Mouse (Mus musculus): ENCODE results near the gene Gmnn. TPM values are rescaled to one million over a fixed set of nuclear protein-coding genes. Genes with fewer than 3 reads are reported as not detected.

Gene Gmnn
- polyA plus RNA-seq, 1 experiment from 2014 or later = 113 TPM

DNA sequence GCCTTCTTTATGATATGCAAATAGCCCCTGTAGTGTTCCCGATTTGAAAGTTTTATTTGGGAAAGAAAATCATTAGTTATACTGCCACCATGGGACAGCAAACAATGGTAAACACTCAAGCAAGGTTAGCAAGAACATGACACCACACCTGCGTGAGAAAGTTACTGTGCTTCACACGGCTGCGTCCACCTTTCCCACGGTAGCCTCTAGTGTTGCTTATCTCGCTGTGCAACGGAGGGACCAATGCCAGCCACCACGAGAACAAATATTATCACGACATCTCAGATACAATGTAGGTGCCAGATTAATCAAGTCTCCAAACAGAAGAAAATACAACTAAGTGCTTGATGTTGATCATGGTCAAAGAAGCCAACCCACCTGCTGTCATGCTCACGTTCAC lies 2.3 kb downstream of the Gmnn start:
- no peak for ATAC-seq (ENCODE audit: insufficient number of reproducible peaks, insufficient read depth, low FRiP score, low TSS enrichment)
- Histone ChIP-seq H3K27ac (no peak overlapping the region), H3K9ac (no peak overlapping the region), H3K36me3 (peaks cover 24% of the 10 kb centered on the region), H3K9me3 (no peaks in the 10 kb centered on the region), H3K4me2 (replicated peaks) (no peak overlapping the region), H3K4me1 (peaks cover 9% of the 10 kb centered on the region), H3K4me3 (no peak overlapping the region), H3K27me3 (no peaks in the 10 kb centered on the region)
- 93% methylated on average over 10 of the region's 10 CpGs for WGBS

DNA sequence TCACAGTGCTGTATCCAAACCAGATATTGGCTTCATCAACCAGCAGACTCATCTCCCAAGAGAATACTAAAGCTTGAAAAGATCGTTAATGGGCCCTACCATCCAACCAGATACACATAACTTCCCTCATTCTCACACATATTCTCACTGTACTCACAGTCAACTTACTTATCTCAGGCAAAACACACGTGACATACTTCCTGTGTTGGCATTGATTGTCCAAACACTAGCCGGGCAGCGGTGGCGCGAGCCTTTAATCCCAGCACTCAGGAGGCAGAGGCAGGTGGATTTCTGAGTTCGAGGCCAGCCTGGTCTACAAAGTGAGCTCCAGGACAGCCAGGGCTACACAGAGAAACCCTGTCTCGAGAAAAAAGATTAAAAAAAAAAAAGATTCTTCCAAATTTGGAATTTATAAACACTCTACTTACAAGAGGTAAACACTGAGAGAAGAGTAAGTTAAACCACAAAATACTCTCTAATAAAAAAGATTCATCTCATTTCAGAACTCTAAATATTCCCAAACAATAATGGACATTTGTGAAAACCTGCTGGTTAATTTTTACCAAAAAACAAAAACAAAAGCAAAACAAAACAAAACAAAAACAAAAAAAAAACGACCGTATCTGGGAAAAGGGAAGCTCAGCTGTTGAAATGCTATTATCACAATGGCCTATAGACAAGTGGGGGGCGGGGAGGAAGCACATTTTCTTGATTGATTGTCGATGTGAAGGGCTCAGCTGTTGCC lies 3.7 kb downstream of the Gmnn start:
- no peak overlapping the region for H3K4me3 ChIP-seq
- H3K27ac ChIP-seq = no peak overlapping the region
- H3K4me1 ChIP-seq = peaks cover 9% of the 10 kb centered on the region
- H3K4me2 ChIP-seq (replicated peaks) = no peak overlapping the region
- WGBS = 85% methylated on average over 12 of the region's 12 CpGs
- H3K9ac ChIP-seq = no peak overlapping the region
- H3K36me3 ChIP-seq = peaks cover 32% of the 10 kb centered on the region
- H3K27me3 ChIP-seq = no peaks in the 10 kb centered on the region
- H3K9me3 ChIP-seq = no peaks in the 10 kb centered on the region
- ATAC-seq (ENCODE audit: insufficient number of reproducible peaks, insufficient read depth, low FRiP score, low TSS enrichment) = no peak

DNA sequence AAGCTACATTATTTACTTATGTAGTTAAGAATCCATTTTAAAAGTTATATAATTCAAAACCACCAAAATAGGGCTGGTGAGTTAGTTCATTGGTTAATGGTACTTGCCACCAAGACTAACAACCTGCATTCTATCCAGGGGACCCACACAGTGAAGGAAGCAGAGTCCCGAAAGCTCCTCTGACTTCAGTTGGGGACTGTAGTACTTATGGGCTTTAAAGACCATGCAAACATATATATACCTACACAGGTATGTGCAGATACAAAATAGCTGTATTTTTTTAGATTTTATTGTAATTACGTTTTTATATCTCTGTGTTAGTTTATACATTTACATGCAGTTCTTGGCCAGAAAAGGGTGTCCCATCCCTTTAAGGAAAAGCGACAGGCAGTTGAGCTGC lies 5.0 kb downstream of the Gmnn start:
- H3K27ac ChIP-seq = no peak overlapping the region
- no peak for ATAC-seq (ENCODE audit: insufficient number of reproducible peaks, insufficient read depth, low FRiP score, low TSS enrichment)
- H3K4me1 ChIP-seq = peaks cover 9% of the 10 kb centered on the region
- peaks cover 38% of the 10 kb centered on the region for H3K36me3 ChIP-seq
- 96% methylated on average over 3 of the region's 3 CpGs for WGBS
- H3K4me3 ChIP-seq = no peak overlapping the region
- no peak overlapping the region for H3K9ac ChIP-seq
- no peaks in the 10 kb centered on the region for H3K27me3 ChIP-seq
- H3K4me2 ChIP-seq (replicated peaks) = no peak overlapping the region
- no peaks in the 10 kb centered on the region for H3K9me3 ChIP-seq

DNA sequence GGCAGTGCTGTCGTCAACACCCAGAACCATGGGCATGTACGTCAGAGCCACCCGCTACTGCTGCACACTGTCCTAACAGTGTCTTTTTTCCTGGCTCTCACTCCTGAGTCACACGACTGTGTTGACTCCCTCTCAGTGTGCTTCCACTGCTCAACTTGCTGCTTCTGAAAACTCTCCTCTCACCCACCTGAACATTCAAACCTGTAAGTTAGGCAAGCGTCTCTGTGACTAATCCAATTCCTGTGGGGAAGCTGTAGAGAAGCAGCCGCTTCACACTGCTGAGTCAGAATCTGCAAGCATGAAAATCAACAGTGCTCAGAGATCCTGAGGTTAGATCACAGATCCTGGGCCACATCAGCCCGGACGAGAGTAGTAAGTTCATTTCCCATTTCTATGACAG lies 10.3 kb downstream of the Gmnn start:
- Histone ChIP-seq H3K4me3 (no peak overlapping the region), H3K27me3 (no peaks in the 10 kb centered on the region), H3K9ac (no peak overlapping the region), H3K36me3 (peaks cover 52% of the 10 kb centered on the region), H3K27ac (no peak overlapping the region), H3K4me1 (no peaks in the 10 kb centered on the region), H3K4me2 (replicated peaks) (no peak overlapping the region), H3K9me3 (no peaks in the 10 kb centered on the region)
- ATAC-seq (ENCODE audit: insufficient number of reproducible peaks, insufficient read depth, low FRiP score, low TSS enrichment) = no peak
- 86% methylated on average over 8 of the region's 8 CpGs for WGBS

DNA sequence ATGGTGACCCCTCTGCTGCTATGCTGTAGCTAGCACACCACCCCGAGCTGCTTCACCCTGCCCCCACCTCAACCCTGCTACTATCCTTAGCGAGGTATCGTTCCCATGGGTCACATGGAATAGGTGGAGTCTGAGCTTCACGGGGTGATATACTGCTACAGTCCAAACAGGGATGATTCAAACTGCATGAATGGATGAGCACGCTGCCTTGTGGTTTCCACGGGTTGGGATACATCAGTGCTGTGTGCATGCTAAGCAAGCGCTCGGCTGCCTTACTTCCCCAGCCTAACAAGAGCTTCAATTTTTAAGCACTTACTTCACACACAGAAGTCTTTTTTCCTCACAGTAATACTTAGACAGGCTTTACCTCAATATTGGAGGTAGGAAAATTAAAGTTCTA lies 10.9 kb downstream of the Gmnn start:
- WGBS = 93% methylated on average over 8 of the region's 8 CpGs
- H3K4me1 ChIP-seq = no peaks in the 10 kb centered on the region
- no peak overlapping the region for H3K4me2 ChIP-seq (replicated peaks)
- H3K9ac ChIP-seq = no peak overlapping the region
- H3K4me3 ChIP-seq = no peak overlapping the region
- H3K27me3 ChIP-seq = no peaks in the 10 kb centered on the region
- no peaks in the 10 kb centered on the region for H3K9me3 ChIP-seq
- H3K27ac ChIP-seq = no peak overlapping the region
- ATAC-seq (ENCODE audit: insufficient number of reproducible peaks, insufficient read depth, low FRiP score, low TSS enrichment) = no peak
- H3K36me3 ChIP-seq = peaks cover 50% of the 10 kb centered on the region

DNA sequence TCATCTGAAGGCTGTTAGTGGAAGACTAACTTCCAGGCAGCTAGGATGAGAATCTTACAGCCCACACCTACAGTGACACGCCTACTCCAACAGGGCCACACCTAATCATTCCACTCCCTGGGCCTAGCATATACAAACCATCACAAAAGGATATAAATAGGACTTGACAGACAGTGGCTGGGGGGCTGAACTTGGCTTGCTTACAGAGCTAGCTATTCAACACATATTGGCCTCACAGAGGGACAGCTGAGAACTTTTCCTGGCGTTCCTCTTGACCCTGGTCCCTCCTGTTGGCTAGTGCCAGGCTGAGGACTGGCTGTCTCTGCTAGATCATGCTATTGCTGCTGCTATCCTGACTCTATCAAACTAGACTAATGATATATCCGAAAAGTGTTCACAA lies 13.9 kb downstream of the Gmnn start:
- H3K4me3 ChIP-seq = no peak overlapping the region
- H3K36me3 ChIP-seq = peaks cover 31% of the 10 kb centered on the region
- no peaks in the 10 kb centered on the region for H3K9me3 ChIP-seq
- WGBS = 92% methylated on average over 3 of the region's 3 CpGs
- no peaks in the 10 kb centered on the region for H3K27me3 ChIP-seq
- no peak for ATAC-seq (ENCODE audit: insufficient number of reproducible peaks, insufficient read depth, low FRiP score, low TSS enrichment)
- H3K27ac ChIP-seq = no peak overlapping the region
- H3K9ac ChIP-seq = no peak overlapping the region
- no peak overlapping the region for H3K4me2 ChIP-seq (replicated peaks)
- H3K4me1 ChIP-seq = no peaks in the 10 kb centered on the region

DNA sequence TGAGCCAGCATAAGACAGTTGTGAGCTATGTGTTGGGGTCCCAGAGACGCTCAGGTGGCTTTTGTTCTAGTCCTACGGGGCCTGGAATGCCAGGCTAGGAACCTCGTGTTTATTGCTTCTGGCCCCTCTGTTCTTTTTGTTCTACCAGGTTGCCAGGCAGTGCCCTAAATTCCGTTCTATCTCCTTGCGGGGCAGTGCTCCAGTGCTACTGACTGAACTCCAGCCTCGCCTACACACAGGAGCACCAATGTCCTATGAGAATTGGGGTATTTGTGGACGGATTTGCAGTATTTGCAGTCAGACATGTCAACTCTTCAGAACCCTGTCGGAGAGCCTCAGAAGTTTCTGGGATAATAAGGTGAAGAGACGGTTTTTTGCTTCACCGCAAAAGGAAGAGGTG lies 20.7 kb downstream of the Gmnn start, which contains the start of gene Armh2:
Gene Armh2 (plus strand): TSS at position 205 of the 400 bp plus-strand sequence.
- no peak within 1 kb of the TSS for H3K4me3 ChIP-seq
- no peak for ATAC-seq (ENCODE audit: insufficient number of reproducible peaks, insufficient read depth, low FRiP score, low TSS enrichment)
- H3K27me3 ChIP-seq = no peaks in the 10 kb centered on the region
- H3K4me1 ChIP-seq = no peaks in the 10 kb centered on the region
- H3K9me3 ChIP-seq = no peaks in the 10 kb centered on the region
- H3K36me3 ChIP-seq = no peaks in the 10 kb centered on the region
- H3K9ac ChIP-seq = no peak within 1 kb of the TSS
- H3K4me2 ChIP-seq (replicated peaks) = no peak within 1 kb of the TSS
- WGBS = 90% methylated on average over 10 of the region's 10 CpGs
- no peak within 1 kb of the TSS for H3K27ac ChIP-seq

DNA sequence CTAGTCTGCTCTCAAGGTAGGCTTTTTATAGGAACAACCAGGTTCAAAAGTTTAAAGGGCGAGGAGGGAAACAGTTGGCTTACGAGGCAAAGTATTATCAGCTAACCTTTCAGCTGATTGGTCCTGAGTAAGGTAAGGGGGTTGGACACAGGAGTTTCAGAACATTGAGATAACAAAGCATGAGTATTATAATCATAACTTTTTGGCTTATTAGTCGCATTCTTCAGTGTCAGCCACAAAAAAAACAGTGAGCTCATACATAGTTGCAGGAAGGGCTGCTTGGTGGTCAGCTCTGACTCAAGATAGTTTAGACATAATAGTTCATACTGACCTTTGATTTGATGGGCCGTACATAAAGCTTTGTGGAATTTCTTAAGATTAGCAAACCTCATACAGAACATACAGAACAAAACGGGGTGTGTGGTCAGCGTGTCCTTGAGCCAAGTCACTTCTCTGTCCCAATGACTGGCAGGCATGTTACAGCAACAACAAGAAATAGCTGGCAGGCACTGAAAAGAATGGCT lies 26.1 kb downstream of the Gmnn start:
- H3K36me3 ChIP-seq = no peaks in the 10 kb centered on the region
- WGBS = 83% methylated on average over 6 of the region's 6 CpGs

DNA sequence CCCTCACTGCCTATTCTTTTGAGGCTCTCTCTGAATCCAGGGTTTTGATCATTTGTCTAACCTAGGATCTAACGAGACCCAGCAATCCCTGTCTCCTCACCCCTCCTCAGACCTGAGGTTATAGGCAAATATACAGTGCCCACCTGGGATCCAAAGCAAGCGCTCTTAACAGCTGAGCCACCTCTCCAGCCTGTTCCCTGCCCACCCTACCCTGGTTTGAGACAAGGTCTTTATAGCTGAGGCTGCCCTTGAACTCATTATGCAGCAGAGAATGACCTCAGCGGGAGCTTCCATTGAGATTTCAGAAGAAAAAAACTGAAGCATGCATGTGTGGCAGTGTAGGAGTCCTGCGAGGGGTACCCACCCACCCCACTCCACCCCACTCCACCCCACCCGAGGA lies 27.2 kb downstream of the Gmnn start:
- WGBS = 86% methylated on average over 5 of the region's 5 CpGs
- H3K9me3 ChIP-seq = no peaks in the 10 kb centered on the region
- H3K36me3 ChIP-seq = no peaks in the 10 kb centered on the region
- H3K4me1 ChIP-seq = no peaks in the 10 kb centered on the region
- H3K4me2 ChIP-seq (replicated peaks) = no peak overlapping the region
- no peaks in the 10 kb centered on the region for H3K27me3 ChIP-seq
- no peak overlapping the region for H3K27ac ChIP-seq
- H3K9ac ChIP-seq = no peak overlapping the region
- no peak overlapping the region for H3K4me3 ChIP-seq
- no peak for ATAC-seq (ENCODE audit: insufficient number of reproducible peaks, insufficient read depth, low FRiP score, low TSS enrichment)

More for the DNA sequence above, 26.1 kb downstream of the Gmnn start:
- Histone ChIP-seq H3K9me3 (no peaks in the 10 kb centered on the region), H3K4me1 (no peaks in the 10 kb centered on the region), H3K27ac (no peak overlapping the region), H3K27me3 (no peaks in the 10 kb centered on the region), H3K9ac (no peak overlapping the region), H3K4me3 (no peak overlapping the region), H3K4me2 (replicated peaks) (no peak overlapping the region)
- no peak for ATAC-seq (ENCODE audit: insufficient number of reproducible peaks, insufficient read depth, low FRiP score, low TSS enrichment)

DNA sequence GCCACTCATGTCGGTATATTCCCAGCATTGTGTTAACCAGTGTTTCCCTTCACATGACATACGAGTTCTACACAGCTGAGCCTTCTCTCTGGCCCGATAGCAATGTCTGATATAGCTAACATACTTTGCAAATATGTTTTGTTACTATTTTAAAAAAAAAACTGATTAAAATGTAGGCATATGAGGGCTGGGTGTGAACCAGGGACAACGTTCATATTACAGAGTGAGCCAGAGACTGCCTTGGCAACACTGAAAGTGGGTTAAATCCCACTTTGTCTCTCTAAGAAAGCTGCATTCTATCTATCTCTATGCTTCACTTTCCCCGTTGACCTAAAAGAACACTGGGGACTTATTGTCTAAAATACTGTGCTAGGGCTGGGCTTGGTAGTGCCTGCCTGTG lies 32.6 kb downstream of the Gmnn start:
- no peak overlapping the region for H3K4me3 ChIP-seq
- H3K4me2 ChIP-seq (replicated peaks) = no peak overlapping the region
- ATAC-seq (ENCODE audit: insufficient number of reproducible peaks, insufficient read depth, low FRiP score, low TSS enrichment) = no peak
- no peaks in the 10 kb centered on the region for H3K9me3 ChIP-seq
- no peak overlapping the region for H3K9ac ChIP-seq
- H3K4me1 ChIP-seq = peaks cover 10% of the 10 kb centered on the region; the same call in 1 of the 2 replicates
- 90% methylated on average over 5 of the region's 5 CpGs for WGBS
- no peak overlapping the region for H3K27ac ChIP-seq
- no peaks in the 10 kb centered on the region for H3K27me3 ChIP-seq
- H3K36me3 ChIP-seq = no peaks in the 10 kb centered on the region

DNA sequence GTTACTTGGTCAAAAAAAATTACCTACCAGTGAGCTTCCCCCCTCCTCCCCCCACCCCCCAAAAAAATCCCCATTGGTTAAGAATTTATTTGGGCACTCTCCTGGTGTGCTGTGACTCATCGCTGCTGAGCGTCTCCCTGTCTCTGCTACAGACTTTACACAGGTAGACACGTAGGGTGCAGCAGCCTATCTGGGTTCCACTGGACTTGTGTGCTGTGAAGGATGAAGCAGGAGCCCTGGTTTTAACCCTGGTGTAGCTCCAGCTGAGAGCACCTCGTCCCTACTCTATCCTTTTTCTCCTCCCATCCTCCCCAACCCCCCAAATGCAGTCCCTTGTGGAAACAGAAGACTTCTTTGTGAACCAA lies 37.3 kb downstream of the Gmnn start:
- WGBS = 55% methylated on average over 4 of the region's 4 CpGs
- no peak for ATAC-seq (ENCODE audit: insufficient number of reproducible peaks, insufficient read depth, low FRiP score, low TSS enrichment)
- H3K9me3 ChIP-seq = no peaks in the 10 kb centered on the region
- H3K27me3 ChIP-seq = no peaks in the 10 kb centered on the region
- H3K9ac ChIP-seq = no peak overlapping the region
- no peaks in the 10 kb centered on the region for H3K36me3 ChIP-seq
- H3K4me2 ChIP-seq (replicated peaks) = peak overlapping the region; percentile 0; the same call in 1 of the 2 replicates
- no peak overlapping the region for H3K27ac ChIP-seq
- no peak overlapping the region for H3K4me3 ChIP-seq
- peaks cover 14% of the 10 kb centered on the region; the same call in 1 of the 2 replicates for H3K4me1 ChIP-seq

DNA sequence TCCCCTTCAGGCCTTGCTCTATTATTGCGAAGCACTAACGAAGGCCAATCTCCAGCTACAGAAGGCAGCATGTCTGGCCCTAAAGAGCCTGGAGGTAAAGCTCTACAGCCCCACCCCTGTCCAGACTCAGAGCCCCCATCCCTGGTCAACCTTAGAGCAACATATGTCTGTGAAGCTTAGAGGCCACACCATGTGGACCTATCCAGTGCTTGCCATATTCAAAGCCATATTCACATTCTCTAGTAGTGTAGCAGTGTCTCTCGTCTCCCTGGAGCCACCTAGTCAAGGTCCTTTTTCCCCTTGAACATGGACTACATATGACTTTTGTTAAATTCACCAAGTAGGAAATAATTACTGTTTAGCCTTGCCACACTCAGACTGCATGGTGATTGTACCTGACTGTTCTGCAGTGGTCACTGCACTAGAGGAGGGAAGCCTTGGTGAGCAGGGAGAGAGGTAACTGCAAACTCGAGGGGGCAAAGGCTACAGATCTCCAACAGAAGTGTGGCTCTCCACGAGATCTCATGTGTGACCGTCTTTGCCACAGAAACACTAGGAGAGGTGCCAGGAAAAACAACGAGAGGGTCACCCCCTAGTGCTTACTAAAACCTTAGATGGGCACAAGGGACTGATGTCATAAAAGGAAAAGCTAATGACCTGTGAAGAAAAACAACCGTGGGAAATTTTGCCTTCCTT lies 37.9 kb downstream of the Gmnn start:
- no peak overlapping the region for H3K4me3 ChIP-seq
- H3K9me3 ChIP-seq = no peaks in the 10 kb centered on the region
- no peaks in the 10 kb centered on the region for H3K27me3 ChIP-seq
- no peaks in the 10 kb centered on the region for H3K36me3 ChIP-seq
- H3K4me1 ChIP-seq = peaks cover 14% of the 10 kb centered on the region; the same call in 1 of the 2 replicates
- ATAC-seq (ENCODE audit: insufficient number of reproducible peaks, insufficient read depth, low FRiP score, low TSS enrichment) = no peak
- WGBS = 58% methylated on average over 8 of the region's 8 CpGs
- H3K9ac ChIP-seq = no peak overlapping the region
- no peak overlapping the region for H3K27ac ChIP-seq
- no peak overlapping the region for H3K4me2 ChIP-seq (replicated peaks)

Data from embryonic facial prominence, embryonic 12.5 days (tissue).